Mouse (Mus musculus) liver, postnatal 0 days (tissue): ENCODE measurements at regions not wholly inside any gene's neighbourhood (a gene's known extent, or its start where the extent isn't known, plus 50 kb on each side); places are given as distances from the start of the nearest gene placed in this dataset.

Experiments used
- CTCF ChIP-seq: sonication (generic); IDR thresholded peaks from 2 replicates; pipeline ENCODE4 v1.5.1; 2016; ENCODE audit warnings: antibody characterized with exemption, low read depth
- EP300 ChIP-seq: IDR thresholded peaks from 2 replicates; pipeline ENCODE4 v1.6.1; 2016; ENCODE audit warnings: antibody characterized with exemption, low read depth, mild to moderate bottlenecking

- no peak for TF ChIP-seq CTCF
- no peak for TF ChIP-seq EP300
Measured at GRCm38 (mm10) chr15:22318992-22319391, 229.8 kb upstream of the Cdh18 start.
